Mouse (Mus musculus): Measurements from ENCODE around the gene Gtf2a2. TPM values are rescaled to one million over a fixed set of nuclear protein-coding genes. Genes with fewer than 3 reads are reported as not detected.

Gtf2a2 gene
- polyA plus RNA-seq, 1 experiment from 2014 or later: 201 TPM

GRCm38 (mm10) chr9:70046255-70046654, 33.9 kb downstream of the Gtf2a2 start:
- no peak overlapping the region for H3K27ac ChIP-seq
- no peaks in the 10 kb centered on the region for H3K27me3 ChIP-seq
- no peaks in the 10 kb centered on the region for H3K9me3 ChIP-seq
- WGBS: 94% methylated on average over 6 of the region's 6 CpGs
- ATAC-seq: no peak
- H3K4me3 ChIP-seq (replicated peaks): no peak overlapping the region
- H3K9ac ChIP-seq (replicated peaks): no peak overlapping the region
- peaks cover 13% of the 10 kb centered on the region for H3K4me1 ChIP-seq (replicated peaks)
- no peak overlapping the region for H3K4me2 ChIP-seq (replicated peaks)
- no peaks in the 10 kb centered on the region for H3K36me3 ChIP-seq

- no peak overlapping the region for H3K4me2 ChIP-seq (replicated peaks)
- H3K27ac ChIP-seq: no peak overlapping the region
- peaks cover 13% of the 10 kb centered on the region for H3K4me1 ChIP-seq (replicated peaks)
- WGBS: 75% methylated on average over 3 of the region's 3 CpGs
- no peak overlapping the region for H3K4me3 ChIP-seq (replicated peaks)
- no peaks in the 10 kb centered on the region for H3K9me3 ChIP-seq
- H3K27me3 ChIP-seq: no peaks in the 10 kb centered on the region
- ATAC-seq: no peak
- no peaks in the 10 kb centered on the region for H3K36me3 ChIP-seq
- no peak overlapping the region for H3K9ac ChIP-seq (replicated peaks)
These were observed 35.5 kb downstream of the Gtf2a2 start for GRCm38 (mm10) chr9:70047839-70048238.

- H3K27me3 ChIP-seq: no peaks in the 10 kb centered on the region
- ATAC-seq: no peak
- WGBS: 52% methylated on average over 5 of the region's 5 CpGs
- H3K9me3 ChIP-seq: no peaks in the 10 kb centered on the region
- H3K27ac ChIP-seq: no peak overlapping the region
- H3K4me3 ChIP-seq (replicated peaks): no peak overlapping the region
- no peak overlapping the region for H3K9ac ChIP-seq (replicated peaks)
- peaks cover 13% of the 10 kb centered on the region for H3K4me1 ChIP-seq (replicated peaks)
- H3K4me2 ChIP-seq (replicated peaks): no peak overlapping the region
- H3K36me3 ChIP-seq: no peaks in the 10 kb centered on the region
These were observed 35.9 kb downstream of the Gtf2a2 start for GRCm38 (mm10) chr9:70048280-70048679.

- Histone ChIP-seq H3K36me3 (no peaks in the 10 kb centered on the region), H3K9me3 (no peaks in the 10 kb centered on the region), H3K27ac (no peak overlapping the region), H3K27me3 (no peaks in the 10 kb centered on the region), H3K9ac (replicated peaks) (peak overlapping the region; percentile 1; the same call in 1 of the 2 replicates), H3K4me2 (replicated peaks) (no peak overlapping the region), H3K4me3 (replicated peaks) (no peak overlapping the region), H3K4me1 (replicated peaks) (peaks cover 13% of the 10 kb centered on the region)
- WGBS: 58% methylated on average over 6 of the region's 6 CpGs
- no peak for ATAC-seq
These were observed 36.5 kb downstream of the Gtf2a2 start for GRCm38 (mm10) chr9:70048751-70049415.

DNA sequence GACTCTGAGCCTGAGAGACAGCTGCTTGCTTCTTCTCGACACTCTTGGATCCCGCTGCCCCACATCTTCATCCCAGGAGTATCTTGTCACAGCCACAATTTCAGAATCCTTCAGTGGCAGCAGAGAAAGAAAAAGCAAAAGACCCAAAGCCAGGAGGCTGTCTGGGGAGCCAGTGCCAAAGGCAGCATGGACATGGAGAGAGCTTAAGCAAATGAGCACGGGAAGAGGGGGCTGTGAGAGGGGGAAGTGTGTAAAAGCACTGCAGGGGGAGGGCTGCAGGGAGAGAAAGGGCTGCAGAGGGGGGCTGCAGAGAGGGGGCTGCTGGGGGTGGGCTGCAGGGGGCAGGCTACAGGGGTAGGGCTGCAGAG, 37.0 kb downstream of the Gtf2a2 start:
- Histone ChIP-seq H3K36me3 (no peaks in the 10 kb centered on the region), H3K9ac (replicated peaks) (peak overlapping the region; percentile 1; the same call in 1 of the 2 replicates), H3K27me3 (no peaks in the 10 kb centered on the region), H3K4me3 (replicated peaks) (no peak overlapping the region), H3K9me3 (no peaks in the 10 kb centered on the region), H3K4me1 (replicated peaks) (peaks cover 13% of the 10 kb centered on the region), H3K4me2 (replicated peaks) (no peak overlapping the region), H3K27ac (no peak overlapping the region)
- 15% methylated on average over 3 of the region's 3 CpGs for WGBS
- ATAC-seq: 0 out of 2 replicates have a peak, but pooled peaks have one; percentile 55

GRCm38 (mm10) chr9:70049839-70050238, 37.5 kb downstream of the Gtf2a2 start:
- no peaks in the 10 kb centered on the region for H3K27me3 ChIP-seq
- 47% methylated on average over 8 of the region's 8 CpGs for WGBS
- H3K4me3 ChIP-seq (replicated peaks): no peak overlapping the region
- H3K9me3 ChIP-seq: no peaks in the 10 kb centered on the region
- peaks cover 13% of the 10 kb centered on the region for H3K4me1 ChIP-seq (replicated peaks)
- no peak overlapping the region for H3K9ac ChIP-seq (replicated peaks)
- no peak overlapping the region for H3K4me2 ChIP-seq (replicated peaks)
- no peak for ATAC-seq
- H3K36me3 ChIP-seq: no peaks in the 10 kb centered on the region
- no peak overlapping the region for H3K27ac ChIP-seq

DNA sequence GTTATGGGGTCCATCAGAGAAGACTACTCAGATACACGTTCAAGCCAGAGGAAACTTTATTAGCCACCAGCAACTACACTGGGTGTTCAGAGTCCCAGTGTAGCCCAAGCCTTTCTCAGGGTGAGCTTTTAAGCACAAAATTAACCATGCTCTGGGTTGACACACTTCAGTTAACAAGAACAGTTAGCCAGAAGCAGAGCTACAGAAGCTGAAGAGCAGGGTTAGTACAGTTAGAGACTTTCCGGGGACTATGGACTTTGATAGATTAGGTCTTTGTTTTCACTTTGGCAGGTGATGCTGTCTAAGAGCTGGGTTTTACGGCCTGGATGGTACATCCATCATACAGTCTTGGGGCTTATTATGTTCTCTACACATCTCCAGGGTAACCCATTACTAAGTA, 40.4 kb downstream of the Gtf2a2 start:
- H3K4me2 ChIP-seq (replicated peaks): no peak overlapping the region
- no peaks in the 10 kb centered on the region for H3K27me3 ChIP-seq
- no peak overlapping the region for H3K9ac ChIP-seq (replicated peaks)
- WGBS: 64% methylated on average over 3 of the region's 3 CpGs
- peaks cover 13% of the 10 kb centered on the region for H3K4me1 ChIP-seq (replicated peaks)
- no peaks in the 10 kb centered on the region for H3K36me3 ChIP-seq
- no peak overlapping the region for H3K27ac ChIP-seq
- H3K9me3 ChIP-seq: no peaks in the 10 kb centered on the region
- no peak overlapping the region for H3K4me3 ChIP-seq (replicated peaks)
- no peak for ATAC-seq

DNA sequence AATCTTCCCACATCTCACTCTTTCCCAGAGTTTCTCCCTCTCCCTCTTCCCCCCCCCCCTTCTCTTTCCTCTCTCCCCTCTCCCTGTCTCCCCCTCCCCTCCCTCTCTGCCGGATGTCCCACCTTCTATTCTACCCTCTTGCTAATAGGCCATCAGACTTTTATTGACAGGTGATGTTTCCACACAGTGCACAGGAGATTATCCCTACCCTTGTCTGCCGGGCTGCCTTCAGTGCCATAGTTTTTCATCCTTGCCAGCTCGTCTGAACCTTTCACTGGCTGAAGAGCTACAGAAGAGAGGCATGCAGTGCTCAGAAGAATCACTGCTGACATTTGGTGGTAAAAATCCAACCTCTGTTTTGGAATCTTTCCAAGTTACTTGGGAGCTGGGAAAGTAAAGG, 41.1 kb downstream of the Gtf2a2 start:
- ATAC-seq: no peak
- Histone ChIP-seq H3K9ac (replicated peaks) (no peak overlapping the region), H3K27me3 (no peaks in the 10 kb centered on the region), H3K9me3 (no peaks in the 10 kb centered on the region), H3K27ac (no peak overlapping the region), H3K4me3 (replicated peaks) (no peak overlapping the region), H3K4me2 (replicated peaks) (no peak overlapping the region), H3K36me3 (no peaks in the 10 kb centered on the region), H3K4me1 (replicated peaks) (peaks cover 13% of the 10 kb centered on the region)
- WGBS: 33% methylated on average over 3 of the region's 3 CpGs

GRCm38 (mm10) chr9:70062012-70062411, 49.7 kb downstream of the Gtf2a2 start:
- WGBS: 90% methylated on average over 3 of the region's 3 CpGs
- H3K4me2 ChIP-seq (replicated peaks): no peak overlapping the region
- H3K9me3 ChIP-seq: no peaks in the 10 kb centered on the region
- no peaks in the 10 kb centered on the region for H3K36me3 ChIP-seq
- ATAC-seq: no peak
- H3K27ac ChIP-seq: no peak overlapping the region
- no peak overlapping the region for H3K4me3 ChIP-seq (replicated peaks)
- no peaks in the 10 kb centered on the region for H3K27me3 ChIP-seq
- no peak overlapping the region for H3K9ac ChIP-seq (replicated peaks)
- H3K4me1 ChIP-seq (replicated peaks): no peaks in the 10 kb centered on the region

DNA sequence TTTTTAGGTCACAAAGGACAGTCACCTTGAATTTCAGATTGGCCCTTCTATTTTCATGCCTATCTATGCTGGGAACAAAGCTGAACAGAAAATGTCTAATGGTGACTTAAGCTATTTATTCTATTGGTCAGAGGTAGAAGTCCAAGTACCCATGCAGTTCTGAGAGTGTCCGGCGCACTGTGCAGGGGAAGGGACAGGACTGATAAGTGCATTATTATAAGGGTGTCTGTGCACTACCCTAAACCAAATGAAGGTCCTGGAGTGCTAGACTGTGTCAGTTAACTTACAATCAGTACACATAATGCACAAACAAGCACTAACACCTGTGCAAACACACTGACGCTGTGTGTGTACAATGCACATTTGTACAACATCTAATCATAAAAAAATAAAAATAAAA, 55.1 kb downstream of the Gtf2a2 start:
- ATAC-seq: no peak
- Histone ChIP-seq H3K36me3 (no peaks in the 10 kb centered on the region), H3K4me2 (replicated peaks) (no peak overlapping the region), H3K27ac (no peak overlapping the region), H3K4me3 (replicated peaks) (no peak overlapping the region), H3K9ac (replicated peaks) (no peak overlapping the region), H3K4me1 (replicated peaks) (no peaks in the 10 kb centered on the region), H3K27me3 (no peaks in the 10 kb centered on the region), H3K9me3 (no peaks in the 10 kb centered on the region)
- 94% methylated on average over 3 of the region's 3 CpGs for WGBS

GRCm38 (mm10) chr9:70069961-70070435, 57.6 kb downstream of the Gtf2a2 start:
- Histone ChIP-seq H3K27me3 (no peaks in the 10 kb centered on the region), H3K36me3 (no peaks in the 10 kb centered on the region), H3K9ac (replicated peaks) (no peak overlapping the region), H3K9me3 (no peaks in the 10 kb centered on the region), H3K4me3 (replicated peaks) (no peak overlapping the region), H3K27ac (no peak overlapping the region), H3K4me2 (replicated peaks) (no peak overlapping the region), H3K4me1 (replicated peaks) (no peaks in the 10 kb centered on the region)
- 66% methylated on average over 8 of the region's 8 CpGs for WGBS
- ATAC-seq: no peak

- H3K36me3 ChIP-seq: no peaks in the 10 kb centered on the region
- no peak for ATAC-seq
- no peak overlapping the region for H3K9ac ChIP-seq (replicated peaks)
- no peaks in the 10 kb centered on the region for H3K4me1 ChIP-seq (replicated peaks)
- no peak overlapping the region for H3K4me2 ChIP-seq (replicated peaks)
- no peaks in the 10 kb centered on the region for H3K27me3 ChIP-seq
- no peak overlapping the region for H3K27ac ChIP-seq
- H3K9me3 ChIP-seq: no peaks in the 10 kb centered on the region
- WGBS: 91% methylated on average over 8 of the region's 8 CpGs
- H3K4me3 ChIP-seq (replicated peaks): no peak overlapping the region
These were observed 60.0 kb downstream of the Gtf2a2 start for GRCm38 (mm10) chr9:70072387-70072786.
